Mouse (Mus musculus) erythroblast, embryonic 14.5 days (primary cell): ENCODE measurements around the gene Trpm3. TPM values are rescaled to one million over a fixed set of nuclear protein-coding genes. Genes with fewer than 3 reads are reported as not detected.

Source experiments
- H3K27me3 ChIP-seq: 2 replicates; pipeline ENCODE4 v1.6.1; 2012; ENCODE audit warnings: inconsistent platforms; ENCODE audit not compliant: control insufficient read depth
- H3K36me3 ChIP-seq: 2 replicates; pipeline ENCODE4 v1.6.1; 2012; ENCODE audit warnings: mild to moderate bottlenecking, inconsistent platforms; ENCODE audit not compliant: control insufficient read depth
- H3K4me1 ChIP-seq: 2 replicates; pipeline ENCODE4 v1.6.1; 2012; ENCODE audit warnings: inconsistent platforms; ENCODE audit not compliant: control insufficient read depth
- H3K4me3 ChIP-seq: replicated peaks from 2 replicates; pipeline ENCODE3; 2012; ENCODE audit warnings: moderate library complexity, mild to moderate bottlenecking, inconsistent platforms
- H3K9me3 ChIP-seq: 2 replicates; pipeline ENCODE4 v1.6.1; 2012; ENCODE audit warnings: low read length, inconsistent platforms, mixed read lengths; ENCODE audit not compliant: control insufficient read depth
- GATA1 ChIP-seq: IDR thresholded peaks from 2 replicates; pipeline ENCODE4 v1.6.1; 2012; ENCODE audit warnings: low read length, inconsistent platforms, mixed read lengths
- TAL1 ChIP-seq: IDR thresholded peaks from 3 replicates; pipeline ENCODE4 v1.6.1; 2012; ENCODE audit warnings: low read length, inconsistent platforms, mixed read lengths
- polyA plus RNA-seq: library from polyadenylated mRNA; stranded (reverse); fragments of >175 nt; gene quantifications from 2 replicates; pipeline ENCODE4 v1.2.3, GENCODE M21; 2012

Trpm3 gene
- polyA plus RNA-seq, 1 experiment: 0.02 TPM

- TF ChIP-seq TAL1 (no peak), GATA1 (no peak)
- H3K27me3 ChIP-seq: no peaks in the 10 kb centered on the region
- no peaks in the 10 kb centered on the region for H3K36me3 ChIP-seq
Measured at GRCm38 (mm10) chr19:22596715-22597114, 457.9 kb downstream of the Trpm3 start.

GRCm38 (mm10) chr19:22604322-22604721, 465.5 kb downstream of the Trpm3 start:
- no peaks in the 10 kb centered on the region for H3K9me3 ChIP-seq
- H3K4me1 ChIP-seq: no peaks in the 10 kb centered on the region
- H3K36me3 ChIP-seq: no peaks in the 10 kb centered on the region
- H3K4me3 ChIP-seq: no peak overlapping the region
- TF ChIP-seq GATA1: no peak
- no peaks in the 10 kb centered on the region for H3K27me3 ChIP-seq

More at GRCm38 (mm10) chr19:22596715-22597114, 457.9 kb downstream of the Trpm3 start:
- no peak overlapping the region for H3K4me3 ChIP-seq
- H3K9me3 ChIP-seq: no peaks in the 10 kb centered on the region
- H3K4me1 ChIP-seq: no peaks in the 10 kb centered on the region

GRCm38 (mm10) chr19:22607985-22608684, 469.3 kb downstream of the Trpm3 start:
- no peaks in the 10 kb centered on the region for H3K9me3 ChIP-seq
- no peak for TF ChIP-seq TAL1
- no peak for TF ChIP-seq GATA1
- H3K4me1 ChIP-seq: no peaks in the 10 kb centered on the region
- no peaks in the 10 kb centered on the region for H3K36me3 ChIP-seq
- H3K27me3 ChIP-seq: no peaks in the 10 kb centered on the region
- no peak overlapping the region for H3K4me3 ChIP-seq

GRCm38 (mm10) chr19:22611621-22612020, 472.8 kb downstream of the Trpm3 start:
- H3K9me3 ChIP-seq: no peaks in the 10 kb centered on the region; the same call in 1 of the 2 replicates
- H3K4me1 ChIP-seq: no peaks in the 10 kb centered on the region
- TF ChIP-seq GATA1 (no peak), TAL1 (no peak)
- no peak overlapping the region for H3K4me3 ChIP-seq
- H3K36me3 ChIP-seq: no peaks in the 10 kb centered on the region
- no peaks in the 10 kb centered on the region for H3K27me3 ChIP-seq

- H3K36me3 ChIP-seq: no peaks in the 10 kb centered on the region
- no peak for TF ChIP-seq TAL1
- no peak for TF ChIP-seq GATA1
- H3K4me1 ChIP-seq: no peaks in the 10 kb centered on the region
Measured at GRCm38 (mm10) chr19:22615367-22615766, 476.5 kb downstream of the Trpm3 start.

GRCm38 (mm10) chr19:22624801-22625513, 486.1 kb downstream of the Trpm3 start:
- Histone ChIP-seq H3K9me3 (no peaks in the 10 kb centered on the region), H3K4me3 (no peak overlapping the region), H3K36me3 (no peaks in the 10 kb centered on the region), H3K4me1 (no peaks in the 10 kb centered on the region), H3K27me3 (no peaks in the 10 kb centered on the region)
- TF ChIP-seq TAL1 (no peak), GATA1 (no peak)

More at GRCm38 (mm10) chr19:22615367-22615766, 476.5 kb downstream of the Trpm3 start:
- Histone ChIP-seq H3K4me3 (no peak overlapping the region), H3K9me3 (no peaks in the 10 kb centered on the region; the same call in 1 of the 2 replicates), H3K27me3 (no peaks in the 10 kb centered on the region)

GRCm38 (mm10) chr19:22628878-22629277, 490.0 kb downstream of the Trpm3 start:
- Histone ChIP-seq H3K4me1 (no peaks in the 10 kb centered on the region), H3K27me3 (no peaks in the 10 kb centered on the region), H3K36me3 (no peaks in the 10 kb centered on the region), H3K9me3 (no peaks in the 10 kb centered on the region), H3K4me3 (no peak overlapping the region)
- TF ChIP-seq TAL1 (no peak), GATA1 (no peak)

GRCm38 (mm10) chr19:22631316-22631715, 492.5 kb downstream of the Trpm3 start:
- no peaks in the 10 kb centered on the region for H3K4me1 ChIP-seq
- H3K4me3 ChIP-seq: no peak overlapping the region
- no peaks in the 10 kb centered on the region for H3K36me3 ChIP-seq
- TF ChIP-seq TAL1 (no peak), GATA1 (no peak)
- no peaks in the 10 kb centered on the region for H3K27me3 ChIP-seq
- no peaks in the 10 kb centered on the region for H3K9me3 ChIP-seq

GRCm38 (mm10) chr19:22635635-22636034, 496.8 kb downstream of the Trpm3 start:
- H3K27me3 ChIP-seq: no peaks in the 10 kb centered on the region
- no peaks in the 10 kb centered on the region for H3K36me3 ChIP-seq
- no peak overlapping the region for H3K4me3 ChIP-seq
- no peaks in the 10 kb centered on the region for H3K4me1 ChIP-seq
- H3K9me3 ChIP-seq: no peaks in the 10 kb centered on the region
- TF ChIP-seq GATA1: no peak
